Mouse (Mus musculus) left cerebral cortex, postnatal 4 days (tissue): Measurements from ENCODE around the gene Abcc6. TPM values are rescaled to one million over a fixed set of nuclear protein-coding genes. Genes with fewer than 3 reads are reported as not detected.
"Not testable (repeated sequence)": the region's sequence is repeated elsewhere in the genome, so short reads cannot be mapped to it uniquely, and the experiment has no call there.

Experiments
- DNase-seq: peaks from one replicate; pipeline ENCODE4 v3.0.0-alpha.2; 2022
- intact Hi-C: fragments of 180-260 bp; cut with DNase I; formaldehyde crosslinking; loops from one replicate; pipeline ENCODE4 v1.15.1; 2025
- total RNA-seq, 2 experiments: library from RNA; stranded (reverse); gene quantifications; 2 replicates each; pipeline ENCODE4 v1.2.3; 2021

Abcc6 gene
- total RNA-seq, 2 experiments from 2014 or later, result 2.1 to 3.0 TPM

DNA sequence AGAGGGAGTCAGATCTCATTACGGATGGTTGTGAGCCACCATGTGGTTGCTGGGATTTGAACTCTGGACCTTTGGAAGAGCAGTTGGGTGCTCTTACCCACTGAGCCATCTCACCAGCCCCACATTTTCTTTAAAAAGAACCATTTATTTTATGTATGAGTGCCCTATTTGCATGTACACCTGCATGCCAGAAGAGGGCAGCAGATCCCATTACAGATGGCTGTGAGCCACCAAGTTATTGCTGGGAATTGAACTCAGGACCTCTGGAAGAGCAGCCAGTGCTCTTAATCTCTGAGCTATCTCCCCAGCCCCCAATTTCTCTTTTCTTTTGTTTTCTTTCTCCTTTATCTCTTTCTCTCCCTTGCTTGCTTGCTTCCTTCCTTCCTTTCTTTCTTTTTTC lies 86.8 kb downstream of the Abcc6 start:
- intact Hi-C loops, result not testable (repeated sequence)

DNA sequence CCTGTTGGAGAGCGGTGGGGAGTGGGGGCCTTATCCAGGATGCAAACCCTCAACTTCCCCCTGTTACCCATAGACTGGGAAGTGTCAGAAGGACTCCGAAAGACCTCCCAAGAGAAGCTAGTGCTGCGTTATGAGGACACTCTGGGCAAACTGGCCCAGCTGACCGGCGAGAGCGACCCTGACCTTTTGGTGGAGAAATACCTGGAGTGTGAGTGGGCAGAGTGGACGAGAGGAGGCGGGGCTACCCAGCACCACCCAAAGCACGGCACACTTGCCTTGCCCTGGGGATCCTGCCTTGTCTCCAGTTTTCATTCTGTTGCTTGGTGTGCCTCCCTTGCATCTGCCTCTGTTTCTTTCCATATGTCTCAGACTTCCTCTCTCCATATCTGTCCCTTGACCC lies 88.1 kb downstream of the Abcc6 start:
- intact Hi-C loops, result no loop called here
- DNase-seq, result no peak

More for the DNA sequence above, 86.8 kb downstream of the Abcc6 start:
- not testable (repeated sequence) for DNase-seq

DNA sequence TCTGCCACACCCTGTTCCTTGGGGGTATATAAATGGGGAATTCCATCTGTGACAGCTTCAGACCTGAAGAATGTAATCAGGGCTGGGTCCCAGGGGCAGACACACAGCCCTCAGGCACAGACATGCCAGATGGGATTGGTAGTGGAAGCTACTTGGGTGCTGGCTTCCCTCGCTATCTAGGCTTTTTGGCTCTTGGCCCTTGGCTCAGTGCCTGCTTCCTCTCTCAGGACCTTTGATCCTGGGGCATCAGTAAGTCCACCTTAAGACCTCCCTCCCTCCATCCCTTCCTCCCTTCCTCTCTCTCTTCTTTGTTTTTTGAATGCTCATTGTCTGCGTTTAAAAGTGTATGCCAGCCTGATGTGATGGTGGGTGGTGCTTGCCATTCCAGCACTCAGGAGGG lies 90.3 kb downstream of the Abcc6 start:
- no peak for DNase-seq
- intact Hi-C loops, result loop anchor here (10.0 kb wide), 1 partner anchor 195 kb away; no protein-coding TSS in a partner anchor

DNA sequence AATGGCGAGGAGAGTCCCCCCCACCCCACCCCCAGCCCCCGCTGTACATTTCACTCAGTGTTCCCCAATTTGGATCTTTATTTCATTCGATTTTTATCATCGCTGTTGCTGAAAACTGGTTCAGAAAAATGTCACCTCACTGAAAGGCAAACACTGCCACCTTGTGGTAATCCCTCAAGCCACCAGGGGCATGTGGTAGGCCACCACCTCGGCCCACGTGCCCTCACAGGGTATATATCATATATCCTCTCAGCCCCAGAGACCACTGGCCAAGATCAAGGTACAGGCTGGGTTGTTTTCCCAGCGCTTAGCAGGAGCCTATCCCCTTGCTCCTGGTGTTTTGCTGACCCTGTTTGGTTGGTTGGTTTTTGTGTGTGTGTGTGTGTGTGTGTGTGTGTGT lies 95.0 kb downstream of the Abcc6 start:
- DNase-seq, result peak; percentile 65
- intact Hi-C loops, result loop anchor here (10.0 kb wide), 1 partner anchor 190 kb away; no protein-coding TSS in a partner anchor

DNA sequence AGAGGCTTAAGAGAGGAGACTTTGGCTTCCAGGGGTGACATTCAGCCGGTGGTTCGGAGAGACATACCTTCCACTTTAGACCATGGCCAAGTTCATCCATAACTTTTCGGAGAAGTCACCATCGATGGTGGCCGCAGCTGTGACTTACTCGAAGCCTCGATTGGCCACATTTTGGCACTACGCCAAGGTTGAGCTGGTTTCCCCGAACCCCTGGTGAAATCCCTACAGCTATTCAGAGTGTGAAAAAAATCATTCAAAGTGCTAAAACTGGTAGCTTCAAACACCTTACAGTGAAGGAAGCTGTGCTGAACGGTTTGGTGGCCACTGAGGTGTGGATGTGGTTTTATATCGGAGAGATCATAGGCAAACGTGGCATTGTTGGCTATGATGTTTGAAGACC lies 96.3 kb downstream of the Abcc6 start:
- intact Hi-C loops, result loop anchor here (10.0 kb wide), 1 partner anchor 189 kb away; no protein-coding TSS in a partner anchor
- DNase-seq, result not testable (repeated sequence)

DNA sequence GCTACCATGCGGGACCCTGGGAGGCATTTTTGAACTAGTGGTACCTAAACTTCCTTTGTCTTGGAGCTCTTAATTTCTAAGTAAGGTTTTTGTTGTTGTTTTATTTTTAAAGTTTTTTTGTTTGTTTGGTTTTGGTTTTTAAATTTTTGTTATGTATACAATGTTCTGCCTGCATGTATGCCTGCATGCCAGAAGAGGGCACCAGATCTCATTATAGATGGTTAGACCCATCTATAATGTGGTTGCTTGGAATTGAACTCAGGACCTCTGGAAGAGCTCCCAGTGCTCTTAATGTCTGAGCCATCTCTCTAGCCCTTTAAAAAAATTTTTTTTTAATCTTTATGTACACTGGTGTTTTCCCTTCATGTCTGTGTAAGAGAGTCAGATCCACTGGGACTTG lies 100.4 kb downstream of the Abcc6 start:
- no peak for DNase-seq
- intact Hi-C loops, result loop anchor here (10.0 kb wide), 1 partner anchor 185 kb away; no protein-coding TSS in a partner anchor

DNA sequence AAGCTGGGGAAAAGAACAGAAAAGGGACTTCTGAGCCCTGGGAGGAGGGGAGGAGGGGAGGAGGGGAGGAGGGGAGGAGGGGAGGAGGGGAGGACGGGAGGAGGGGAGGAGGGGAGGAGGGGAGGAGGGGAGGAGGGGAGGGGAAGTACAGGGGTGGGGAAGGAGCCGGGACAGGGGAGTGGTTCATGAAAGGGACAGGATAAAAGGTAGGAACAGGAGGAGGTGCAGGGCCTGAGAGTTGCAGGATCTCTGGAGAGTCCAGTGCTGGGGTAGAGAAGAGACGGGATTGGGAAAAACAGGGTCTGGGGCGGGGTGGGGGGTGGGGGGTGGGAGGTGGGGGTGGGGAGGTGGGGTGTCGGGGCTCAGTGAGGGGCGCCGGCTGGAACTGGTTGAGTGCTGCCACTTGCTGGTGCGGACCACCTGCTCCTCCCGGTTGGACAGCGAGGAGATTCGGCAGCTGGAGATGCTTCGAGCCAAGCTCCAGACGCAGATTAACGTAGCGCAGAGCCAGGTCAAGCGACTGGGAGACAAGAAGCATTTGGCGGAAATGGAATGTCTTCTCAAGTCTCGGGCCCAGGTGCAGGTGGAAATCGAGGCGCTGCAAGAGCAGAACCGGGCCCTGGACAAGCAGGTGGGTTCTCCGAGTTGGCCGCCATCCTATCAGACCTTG lies 101.3 kb downstream of the Abcc6 start:
- intact Hi-C loops, result no loop called here
- peak; percentile 56 for DNase-seq

DNA sequence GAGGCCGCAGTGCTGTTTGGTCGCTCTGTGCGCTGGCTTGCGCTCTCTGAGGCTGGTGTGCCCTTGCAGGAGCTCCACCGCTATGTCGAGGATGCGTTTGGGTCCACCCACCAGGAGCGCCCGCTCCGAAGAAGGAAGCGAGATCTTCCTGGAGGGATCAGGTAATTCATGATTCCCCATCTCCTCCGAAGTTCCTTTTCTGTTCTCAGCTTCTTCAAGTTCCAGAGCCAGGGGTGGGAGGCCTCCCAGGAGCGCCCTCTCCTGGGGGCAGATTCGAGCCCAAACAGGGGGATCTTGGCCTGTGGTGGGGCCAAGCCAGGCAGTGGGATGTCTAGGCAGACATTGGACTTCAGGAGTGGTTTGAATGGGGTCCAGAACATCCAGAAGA lies 105.7 kb downstream of the Abcc6 start:
- intact Hi-C loops, result no loop called here
- DNase-seq, result no peak

DNA sequence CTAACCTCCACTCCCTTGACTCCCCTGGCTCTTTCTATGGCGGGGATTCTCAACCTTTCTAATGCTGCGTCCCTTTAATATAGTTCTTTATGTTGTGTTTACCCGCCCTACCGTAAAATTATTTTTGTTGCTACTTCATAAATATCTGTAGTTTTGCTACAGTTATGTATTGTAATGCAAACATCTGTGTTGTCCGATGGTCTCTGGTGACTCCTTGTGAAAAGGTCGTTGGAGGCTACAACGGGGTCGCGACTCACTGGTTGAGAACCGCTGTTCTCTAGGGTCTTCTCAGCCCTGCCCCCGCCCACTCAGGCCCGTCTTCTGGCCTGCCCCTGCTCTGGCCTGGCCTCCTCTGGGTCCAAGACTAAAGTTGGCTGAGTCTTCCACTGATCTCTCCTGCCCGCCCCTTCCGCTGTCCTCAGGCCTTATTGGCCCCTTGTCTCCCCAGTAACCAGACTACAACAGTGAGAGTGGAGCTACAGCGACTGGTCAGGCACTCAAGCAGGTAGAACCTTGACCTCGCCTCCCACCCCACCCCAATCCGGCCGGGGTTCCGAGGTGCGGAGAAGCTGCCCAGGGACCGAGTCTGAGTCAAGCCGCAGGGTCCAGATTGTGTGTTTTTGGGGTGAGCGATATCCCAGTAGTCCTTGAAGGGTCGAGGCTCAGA lies 106.2 kb downstream of the Abcc6 start, which contains the start of gene Ccdc114:
Gene Ccdc114, plus strand, starts transcription at position 311 of the 667 bp plus-strand sequence.
- intact Hi-C loops, result no loop called here
- peak; percentile 50 for DNase-seq

DNA sequence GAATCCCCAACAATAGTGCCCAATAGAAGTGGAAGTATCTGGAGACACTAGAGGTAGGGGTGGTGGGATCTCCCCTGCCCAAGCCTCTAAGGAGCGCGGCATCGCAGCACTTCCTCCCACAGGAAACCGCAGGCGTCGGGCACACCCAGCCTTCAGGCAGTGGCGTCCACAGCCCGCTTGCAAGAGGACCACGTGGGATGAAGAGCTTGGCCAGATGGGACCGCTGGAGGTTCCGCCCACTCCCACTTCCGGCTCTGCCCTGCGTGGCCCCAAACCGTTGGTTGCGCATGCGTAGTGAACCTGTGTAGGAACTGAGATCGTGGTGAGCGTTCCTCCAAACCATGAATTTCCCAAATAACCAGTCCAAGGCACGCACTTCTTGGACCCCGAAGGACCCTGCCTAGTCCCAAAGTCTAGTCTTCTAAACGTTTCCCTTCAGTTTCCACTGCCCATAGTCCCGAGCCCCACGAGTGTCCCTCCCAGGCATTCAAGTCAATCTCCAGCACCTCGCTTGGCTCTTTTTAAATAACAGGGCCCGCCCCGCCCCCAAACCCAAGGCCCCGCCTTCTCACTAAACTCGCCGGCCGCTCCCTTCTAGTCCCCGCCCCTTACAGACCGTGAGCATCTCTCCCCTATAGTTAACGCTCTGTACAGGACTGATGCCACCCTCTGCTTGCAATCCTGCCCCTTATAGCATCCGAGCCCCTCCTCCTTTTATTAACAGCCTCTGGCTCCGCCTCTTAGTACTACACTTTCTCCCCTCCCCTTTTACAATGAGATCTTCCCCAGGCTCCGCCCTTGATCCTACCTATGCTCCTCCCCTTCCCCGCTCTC lies 107.0 kb downstream of the Abcc6 start:
- intact Hi-C loops, result no loop called here
- peak; percentile 94 for DNase-seq

DNA sequence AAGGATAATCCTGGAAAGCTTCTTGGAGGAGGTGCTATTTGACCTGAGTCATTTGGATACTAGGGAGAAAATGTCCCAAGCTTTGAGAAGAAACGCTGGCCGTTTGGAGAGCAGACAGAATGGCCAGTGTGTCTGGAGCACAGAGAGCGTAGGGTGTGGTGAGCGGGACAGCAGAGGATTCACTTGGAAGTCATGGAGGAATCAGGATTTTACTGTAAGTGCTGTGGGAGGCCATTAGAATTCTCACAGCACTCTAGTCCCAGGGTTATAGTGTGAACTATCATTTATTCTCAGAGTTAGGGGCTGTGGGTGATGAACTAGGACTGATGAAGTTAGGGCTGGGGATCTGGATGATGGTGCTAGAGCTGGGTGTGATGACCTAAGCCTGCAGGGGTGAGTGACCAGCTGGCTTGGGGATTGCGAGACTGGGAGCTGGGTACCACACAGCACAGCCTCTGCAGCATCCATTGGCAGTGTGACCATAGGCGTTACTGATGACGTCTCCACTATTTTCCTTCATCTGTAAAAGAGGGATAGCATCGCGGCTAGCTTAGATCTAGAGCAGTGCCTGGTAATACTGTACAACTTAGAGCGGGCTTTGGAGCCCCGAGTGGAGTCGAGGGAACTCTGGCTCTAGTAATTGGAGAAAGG lies 108.0 kb downstream of the Abcc6 start:
- intact Hi-C loops, result no loop called here

DNA sequence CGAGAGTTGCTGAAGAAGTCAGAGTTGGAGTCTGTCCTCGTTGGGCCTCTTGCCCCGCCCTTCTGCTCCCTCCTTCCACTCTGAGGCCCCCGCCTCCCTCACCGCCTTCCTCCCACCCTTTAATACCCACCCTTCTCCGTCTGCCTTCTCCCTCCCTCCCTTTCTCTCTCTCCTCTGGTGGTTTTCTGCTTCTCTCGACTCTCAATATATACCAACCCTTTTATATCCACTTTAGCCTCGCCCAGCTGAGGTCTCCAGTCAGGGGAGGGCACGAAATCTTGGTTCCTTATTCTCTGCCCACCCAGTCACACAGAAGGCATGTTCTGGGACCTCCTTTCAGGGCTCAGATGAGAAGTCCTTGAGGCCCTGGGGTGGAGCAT lies 108.9 kb downstream of the Abcc6 start, which contains the start of gene Emp3:
Gene Emp3, minus strand, starts transcription at position 163 of the 380 bp plus-strand sequence.
- intact Hi-C loops, result no loop called here
- DNase-seq, result no peak

More for the DNA sequence above, 108.0 kb downstream of the Abcc6 start:
- DNase-seq, result no peak

DNA sequence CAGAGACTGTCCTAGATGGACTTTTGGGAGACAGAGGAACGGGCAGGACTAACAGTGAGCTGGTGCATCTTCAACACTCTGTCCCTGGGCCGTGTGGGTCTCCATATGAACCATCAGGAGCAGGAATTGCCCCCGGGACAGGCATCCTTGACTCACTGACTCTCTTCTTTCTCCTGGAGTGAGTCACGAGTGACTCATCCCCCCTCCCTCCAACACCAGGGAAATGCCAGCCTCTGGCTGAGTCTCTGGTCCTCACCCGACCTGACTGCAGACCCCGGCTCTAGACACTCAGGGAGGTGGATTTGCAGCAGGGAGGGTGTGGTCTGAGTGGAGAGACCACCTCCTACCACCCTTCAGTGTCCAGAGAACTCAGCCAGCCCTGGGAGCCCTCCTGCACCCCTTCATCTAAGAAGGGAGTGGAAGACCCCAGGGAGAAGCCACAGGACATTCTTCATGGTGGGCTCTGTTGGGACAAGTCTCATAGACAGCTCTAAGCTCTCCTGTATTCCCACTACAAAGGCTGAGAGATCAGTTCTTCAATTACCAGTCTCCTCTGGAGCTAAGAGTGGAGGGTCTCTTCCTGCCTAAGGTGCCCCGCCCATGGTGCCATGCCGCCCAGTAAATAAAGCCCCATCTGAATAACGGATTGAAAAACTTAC lies 109.4 kb downstream of the Abcc6 start:
- DNase-seq, result no peak
- intact Hi-C loops, result no loop called here

DNA sequence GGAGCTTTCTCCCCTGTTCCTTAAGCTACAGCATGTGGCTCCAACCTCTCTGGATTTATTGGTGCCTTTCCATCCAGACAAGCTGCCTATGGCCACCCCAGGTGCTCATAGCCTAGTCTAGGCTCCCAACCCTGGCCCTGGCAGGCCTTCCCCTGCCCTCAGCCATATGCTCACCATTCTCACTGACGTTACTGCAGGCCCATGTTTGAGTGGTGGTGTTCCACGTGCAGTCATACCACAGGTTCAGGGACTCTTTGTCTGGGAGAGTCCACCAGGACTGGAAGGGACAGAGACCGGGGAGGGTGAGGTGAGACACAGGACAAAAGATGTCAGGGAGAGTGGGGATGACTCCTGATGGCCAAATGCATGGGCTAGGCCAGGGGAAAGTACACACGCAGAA lies 110.3 kb downstream of the Abcc6 start:
- DNase-seq, result no peak
- intact Hi-C loops, result no loop called here

DNA sequence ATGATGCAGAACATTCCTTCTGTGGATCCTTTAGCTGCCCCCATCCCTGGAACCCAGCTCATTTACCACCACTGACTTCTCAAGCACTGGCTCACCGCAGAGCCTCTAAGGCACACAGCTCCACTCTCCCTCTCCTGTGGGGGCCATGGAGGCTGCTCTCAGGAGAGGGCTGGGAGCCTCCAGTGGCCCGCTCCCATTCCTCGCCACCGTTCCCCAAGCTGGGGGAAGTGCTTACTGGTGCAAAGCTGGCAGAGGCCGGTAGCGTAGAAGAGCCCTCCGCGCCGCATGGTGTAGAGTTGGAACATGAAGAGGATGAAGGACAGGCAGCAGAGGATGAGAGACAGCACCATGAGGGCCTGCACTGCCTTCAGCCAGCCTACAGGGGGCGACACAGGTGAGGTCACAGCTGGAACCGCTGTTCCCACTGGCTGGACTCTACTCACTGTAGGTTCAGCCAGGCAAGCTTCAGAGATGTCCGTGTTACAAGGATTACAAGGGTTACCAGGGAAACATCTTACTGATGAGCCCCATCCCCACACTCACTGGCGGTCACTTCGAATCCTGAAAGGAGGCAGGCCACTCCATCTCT lies 110.9 kb downstream of the Abcc6 start:
- intact Hi-C loops, result no loop called here
- no peak for DNase-seq

DNA sequence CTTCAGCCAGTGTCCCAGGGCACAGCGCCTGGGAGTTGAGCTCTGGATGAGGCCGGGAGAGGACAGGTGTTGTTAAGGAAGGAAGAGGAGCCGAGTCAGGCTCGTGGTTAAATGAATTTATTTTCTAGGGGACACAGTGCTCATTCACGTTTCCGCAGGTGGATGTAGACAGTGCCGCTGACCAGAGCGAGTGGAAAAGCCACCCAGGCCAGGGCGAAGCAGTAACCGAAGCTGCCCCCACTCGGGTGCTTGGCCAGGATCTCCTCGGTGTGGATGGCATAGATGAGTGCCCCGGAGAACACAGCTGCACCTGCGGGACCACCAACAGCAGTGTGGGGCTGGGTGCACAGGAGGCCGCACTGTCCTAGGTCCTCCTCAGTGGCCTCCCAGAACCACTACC lies 112.2 kb downstream of the Abcc6 start:
- DNase-seq, result no peak
- intact Hi-C loops, result no loop called here
